ENCODE assay signal across 7 mouse cellular contexts in the genomic region with DNA sequence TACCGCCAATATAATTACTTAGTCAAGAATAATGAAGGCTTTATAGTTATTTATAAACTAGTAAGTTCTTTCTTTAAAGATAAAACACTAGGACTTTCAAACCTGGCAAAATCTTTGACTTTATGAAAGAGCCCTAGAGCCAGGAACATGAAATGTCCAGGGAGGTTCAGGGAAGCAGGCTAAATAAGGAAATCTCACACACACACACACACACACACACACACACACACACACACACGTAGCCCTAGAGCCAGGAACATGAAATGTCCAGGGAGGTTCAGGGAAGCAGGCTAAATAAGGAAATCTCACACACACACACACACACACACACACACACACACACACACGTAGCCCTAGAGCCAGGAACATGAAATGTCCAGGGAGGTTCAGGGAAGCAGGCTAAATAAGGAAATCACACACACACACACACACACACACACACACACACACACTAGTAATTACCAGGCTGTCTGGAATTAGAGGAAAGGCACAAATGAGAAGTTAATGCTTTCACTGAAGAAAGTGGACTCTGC. TPM values are rescaled to one million over a fixed set of nuclear protein-coding genes. Genes with fewer than 3 reads are reported as not detected.
DNase-seq lines count a peak whose midpoint lies in the region; ATAC-seq and TF ChIP-seq lines count a peak whose summit lies in the region.
"Not testable (repeated sequence)": the region's sequence is repeated elsewhere in the genome, so short reads cannot be mapped to it uniquely, and the experiment has no call there.

No protein-coding gene starts in this region.

- not testable (repeated sequence) for H3K4me2 ChIP-seq in heart, embryonic 13.5 days; heart, embryonic 16.5 days (ENCODE audit: low read depth, low read length); intestine, embryonic 14.5 days (ENCODE audit: low read length); intestine, postnatal 0 days (replicated peaks; ENCODE audit: low read depth); stomach, embryonic 15.5 days

- H3K4me1 ChIP-seq in brown adipose tissue, adult 24 weeks (ENCODE audit: control insufficient read depth, insufficient read depth, insufficient read length, low read length); heart, embryonic 10.5 days; heart, embryonic 13.5 days; heart, embryonic 16.5 days (ENCODE audit: control insufficient read depth, insufficient read depth, low read length); intestine, embryonic 14.5 days (replicated peaks; ENCODE audit: control insufficient read depth, insufficient read depth, low read length); intestine, postnatal 0 days (replicated peaks; ENCODE audit: control insufficient read depth, insufficient read depth, low read length); stomach, embryonic 15.5 days: not testable (repeated sequence)

- H3K27me3 ChIP-seq in heart, embryonic 10.5 days (ENCODE audit: insufficient read depth, poor library complexity, severe bottlenecking); heart, embryonic 13.5 days (replicated peaks); heart, embryonic 16.5 days (ENCODE audit: control insufficient read depth, insufficient read depth, low read length); intestine, embryonic 14.5 days (replicated peaks; ENCODE audit: control insufficient read depth, insufficient read depth, low read length); intestine, postnatal 0 days (replicated peaks; ENCODE audit: control insufficient read depth, insufficient read depth, low read length); stomach, embryonic 15.5 days (replicated peaks): not testable (repeated sequence)

- not testable (repeated sequence) for ATAC-seq in heart, embryonic 13.5 days (ENCODE audit: extremely low read depth, insufficient number of reproducible peaks, low FRiP score, low TSS enrichment); intestine, embryonic 14.5 days (replicated peaks; ENCODE audit: low FRiP score, low TSS enrichment, low read depth)
- peak; percentile 55; the same call in 1 of the 2 replicates for ATAC-seq in heart, embryonic 16.5 days (replicated peaks; ENCODE audit: extremely low read depth, insufficient read depth, low FRiP score)
- 0 out of 2 replicates have a peak, but pooled peaks have one; percentile 29 for ATAC-seq in intestine, postnatal 0 days
- peak; percentile 43; the same call in 1 of the 2 replicates for ATAC-seq in stomach, embryonic 15.5 days (ENCODE audit: insufficient read depth, low FRiP score, low read depth)

- DNase-seq in heart, embryonic 10.5 days (ENCODE audit: low spot score); intestine, embryonic 14.5 days (ENCODE audit: low spot score): not testable (repeated sequence)

- peaks cover 38% of the 10 kb centered on the region for H3K36me3 ChIP-seq in heart, embryonic 10.5 days
- peaks cover 61% of the 10 kb centered on the region for H3K36me3 ChIP-seq in heart, embryonic 13.5 days
- H3K36me3 ChIP-seq in heart, embryonic 16.5 days (ENCODE audit: control insufficient read depth, insufficient read depth), result peaks cover 24% of the 10 kb centered on the region
- peaks cover 53% of the 10 kb centered on the region for H3K36me3 ChIP-seq in intestine, embryonic 14.5 days (ENCODE audit: control insufficient read depth, insufficient read depth, low read length)
- peaks cover 35% of the 10 kb centered on the region; the same call in 1 of the 2 replicates for H3K36me3 ChIP-seq in intestine, postnatal 0 days (ENCODE audit: control insufficient read depth, insufficient read depth)
- peaks cover 20% of the 10 kb centered on the region; the same call in 1 of the 2 replicates for H3K36me3 ChIP-seq in stomach, embryonic 15.5 days

- peak overlapping the region; percentile 73 for H3K27ac ChIP-seq in brown adipose tissue, adult 24 weeks (replicated peaks; ENCODE audit: low read depth, low read length)
- H3K27ac ChIP-seq in heart, embryonic 10.5 days, result peak overlapping the region; percentile 59; the same call in 1 of the 2 replicates
- peak overlapping the region; percentile 66 for H3K27ac ChIP-seq in heart, embryonic 13.5 days (replicated peaks)
- peak overlapping the region; percentile 2 for H3K27ac ChIP-seq in heart, embryonic 16.5 days (ENCODE audit: low read length)
- peak overlapping the region; percentile 65 for H3K27ac ChIP-seq in intestine, embryonic 14.5 days (ENCODE audit: low read depth)
- 0 out of 2 replicates have a peak overlapping the region, but pooled peaks have one; percentile 0 for H3K27ac ChIP-seq in intestine, postnatal 0 days (ENCODE audit: low read depth, low read length)
- peak overlapping the region; percentile 28; the same call in 1 of the 2 replicates for H3K27ac ChIP-seq in stomach, embryonic 15.5 days

- H3K4me3 ChIP-seq in brown adipose tissue, adult 24 weeks (ENCODE audit: insufficient read depth, low read depth, low read length); heart, embryonic 10.5 days; heart, embryonic 13.5 days; heart, embryonic 16.5 days (ENCODE audit: low read length); intestine, embryonic 14.5 days (ENCODE audit: low read depth, low read length); intestine, postnatal 0 days (ENCODE audit: low read depth, low read length); stomach, embryonic 15.5 days (replicated peaks): not testable (repeated sequence)

- TF ChIP-seq CTCF in intestine, postnatal 0 days (IDR thresholded peaks at IDR 0.05; ENCODE audit: low read depth), result not testable (repeated sequence)

- 54% methylated on average over 3 of the region's 3 CpGs for WGBS in heart, embryonic 10.5 days
- 32% methylated on average over 3 of the region's 3 CpGs for WGBS in heart, embryonic 13.5 days
- 66% methylated on average over 3 of the region's 3 CpGs for WGBS in heart, embryonic 16.5 days
- 57% methylated on average over 3 of the region's 3 CpGs for WGBS in intestine, embryonic 14.5 days
- 54% methylated on average over 3 of the region's 3 CpGs for WGBS in intestine, postnatal 0 days
- 66% methylated on average over 3 of the region's 3 CpGs for WGBS in stomach, embryonic 15.5 days

- not testable (repeated sequence) for H3K9me3 ChIP-seq in heart, embryonic 10.5 days; heart, embryonic 13.5 days; heart, embryonic 16.5 days (replicated peaks; ENCODE audit: control insufficient read depth, low read length); intestine, embryonic 14.5 days (ENCODE audit: control insufficient read depth, low read length); intestine, postnatal 0 days (ENCODE audit: control insufficient read depth); stomach, embryonic 15.5 days

- H3K9ac ChIP-seq in heart, embryonic 13.5 days; heart, embryonic 16.5 days (ENCODE audit: low read length); intestine, embryonic 14.5 days (ENCODE audit: low read length); intestine, postnatal 0 days (ENCODE audit: low read depth, low read length); stomach, embryonic 15.5 days: not testable (repeated sequence)

RNA-seq across cellular contexts. Expression of gene Osbpl11, which starts 32.7 kb away (rescaled TPM):
- 23.3 and 24.1 TPM in 2 replicates for polyA plus RNA-seq in brown adipose tissue, adult 24 weeks (2012; ENCODE audit: insufficient read depth, insufficient read length, missing spikeins)
- polyA plus RNA-seq in heart, embryonic 10.5 days (2016; fragmentation: Nextera tagmentation; extraction: Ambion mirVana), result 15.9 and 18.1 TPM in 2 replicates
- polyA plus RNA-seq in heart, embryonic 13.5 days (2015; fragmentation: Nextera tagmentation; extraction: Ambion mirVana), result 12.5 and 12.7 TPM in 2 replicates
- 14.4 and 14.5 TPM in 2 replicates for polyA plus RNA-seq in heart, embryonic 16.5 days (2015; fragmentation: Nextera tagmentation; extraction: Ambion mirVana)
- polyA plus RNA-seq in intestine, embryonic 14.5 days (2014; fragmentation: Nextera tagmentation; extraction: Ambion mirVana), result 14.9 and 18.9 TPM in 2 replicates
- polyA plus RNA-seq in intestine, postnatal 0 days (2015; fragmentation: Nextera tagmentation; extraction: Ambion mirVana), result 9.2 and 10.0 TPM in 2 replicates
- polyA plus RNA-seq in stomach, embryonic 15.5 days (2015; fragmentation: Nextera tagmentation; extraction: Ambion mirVana), result 14.9 and 16.6 TPM in 2 replicates

RNA-seq across cellular contexts. Expression of gene Snx4, which starts 33.6 kb away (rescaled TPM):
- polyA plus RNA-seq in brown adipose tissue, adult 24 weeks (2012; ENCODE audit: insufficient read depth, insufficient read length, missing spikeins), result 23.1 and 36.8 TPM in 2 replicates
- 83.2 and 84.9 TPM in 2 replicates for polyA plus RNA-seq in heart, embryonic 10.5 days (2016; fragmentation: Nextera tagmentation; extraction: Ambion mirVana)
- 68.7 and 73.3 TPM in 2 replicates for polyA plus RNA-seq in heart, embryonic 13.5 days (2015; fragmentation: Nextera tagmentation; extraction: Ambion mirVana)
- 75.4 and 88.7 TPM in 2 replicates for polyA plus RNA-seq in heart, embryonic 16.5 days (2015; fragmentation: Nextera tagmentation; extraction: Ambion mirVana)
- 78.4 and 89.5 TPM in 2 replicates for polyA plus RNA-seq in intestine, embryonic 14.5 days (2014; fragmentation: Nextera tagmentation; extraction: Ambion mirVana)
- polyA plus RNA-seq in intestine, postnatal 0 days (2015; fragmentation: Nextera tagmentation; extraction: Ambion mirVana), result 103 and 105 TPM in 2 replicates
- polyA plus RNA-seq in stomach, embryonic 15.5 days (2015; fragmentation: Nextera tagmentation; extraction: Ambion mirVana), result 78.5 and 82.8 TPM in 2 replicates

Comparison
In these comparisons a context has a peak if more than half of its experiments do, and no peak if none do; other contexts are left out.
1. H3K27ac ChIP-seq: peak in every context shown above with its lines; median percentile 73 in brown adipose tissue, adult 24 weeks; 66 in heart, embryonic 13.5 days; 65 in intestine, embryonic 14.5 days; 59 in heart, embryonic 10.5 days; 28 in stomach, embryonic 15.5 days; 2 in heart, embryonic 16.5 days; 0 in intestine, postnatal 0 days.